Mouse (Mus musculus) MEL (cell line): Measurements from ENCODE around the gene Lurap1l. TPM values are rescaled to one million over a fixed set of nuclear protein-coding genes. Genes with fewer than 3 reads are reported as not detected.

Experiments
- DNase-seq: peaks from one replicate; pipeline ENCODE4 v3.0.0; 2011; ENCODE audit warnings: low read depth, low spot score
- H3K27ac ChIP-seq: 2 replicates; pipeline ENCODE4 v1.5.1; 2012; ENCODE audit warnings: low read depth, mild to moderate bottlenecking, control low read depth, low read length, moderate library complexity; ENCODE audit not compliant: control insufficient read depth
- H3K27me3 ChIP-seq, 2 experiments: fragments of 150-350 bp in 1 of 2; sonication (generic) in 1 of 2; 2 replicates each; pipeline ENCODE4 v1.6.1; 2012; ENCODE audit warnings: low read length in 2 of 2, mild to moderate bottlenecking in 2 of 2, improper control_type of control experiment in 1 of 2, moderate library complexity in 1 of 2; ENCODE audit not compliant: insufficient read depth in 2 of 2, control insufficient read depth in 1 of 2
- H3K36me3 ChIP-seq, 2 experiments: 2 replicates each; pipeline ENCODE4 v1.6.1; 2012 to 2014; ENCODE audit warnings: low read length in 2 of 2, improper control_type of control experiment in 1 of 2, inconsistent platforms in 1 of 2, mild to moderate bottlenecking in 1 of 2; ENCODE audit not compliant: insufficient read depth in 2 of 2, control insufficient read depth in 1 of 2
- H3K4me1 ChIP-seq, 2 experiments: fragments of 150-350 bp in 1 of 2; sonication (generic) in 1 of 2; 2 replicates each; pipeline ENCODE4 v1.6.1; 2012; ENCODE audit warnings: low read length in 2 of 2, improper control_type of control experiment in 1 of 2, mild to moderate bottlenecking in 1 of 2; ENCODE audit not compliant: insufficient read depth in 2 of 2, control insufficient read depth in 1 of 2
- H3K4me3 ChIP-seq, 2 experiments: fragments of 150-350 bp in 1 of 2; sonication (generic) in 1 of 2; 2 replicates each; pipeline ENCODE4 v1.5.1; 2012; ENCODE audit warnings: low read depth in 2 of 2, low read length in 2 of 2, mild to moderate bottlenecking in 2 of 2, moderate library complexity in 2 of 2, control low read depth in 1 of 2, improper control_type of control experiment in 1 of 2; ENCODE audit not compliant: control insufficient read depth in 1 of 2, insufficient read depth in 1 of 2
- H3K79me2 ChIP-seq: 2 replicates; pipeline ENCODE4 v1.6.1; 2012; ENCODE audit warnings: mild to moderate bottlenecking, low read length, moderate library complexity; ENCODE audit not compliant: control insufficient read depth, poor library complexity, insufficient read depth
- H3K9ac ChIP-seq: 2 replicates; pipeline ENCODE4 v1.6.1; 2012; ENCODE audit warnings: low read depth, mild to moderate bottlenecking, control low read depth, low read length, moderate library complexity; ENCODE audit not compliant: control insufficient read depth, poor library complexity, severe bottlenecking
- H3K9me3 ChIP-seq: fragments of 150-350 bp; sonication (generic); replicated peaks from 2 replicates; pipeline ENCODE4 v1.6.1; 2012; ENCODE audit warnings: mild to moderate bottlenecking, low read length, improper control_type of control experiment, moderate library complexity; ENCODE audit not compliant: insufficient read depth
- CTCF ChIP-seq, 3 experiments: IDR thresholded peaks in 2 of 3; conservative IDR thresholded peaks in 1 of 3; 2 replicates each; pipeline ENCODE4 v1.5.1; 2011 to 2012; ENCODE audit warnings: low read length in 3 of 3, low read depth in 2 of 3, mild to moderate bottlenecking in 2 of 3, improper control_type of control experiment in 1 of 3, inconsistent platforms in 1 of 3, mixed read lengths in 1 of 3, moderate library complexity in 1 of 3; ENCODE audit not compliant: control insufficient read depth in 1 of 3, insufficient read depth in 1 of 3, poor library complexity in 1 of 3, severe bottlenecking in 1 of 3
- E2F4 ChIP-seq: IDR thresholded peaks from 2 replicates; pipeline ENCODE4 v1.6.1; 2011; ENCODE audit warnings: low read depth, low read length, improper control_type of control experiment, borderline replicate concordance
- ELF1 ChIP-seq: IDR thresholded peaks from 2 replicates; pipeline ENCODE4 v1.6.1; 2014; ENCODE audit warnings: low read depth, mild to moderate bottlenecking, inconsistent platforms, low read length, improper control_type of control experiment, moderate library complexity
- EP300 ChIP-seq, 2 experiments: IDR thresholded peaks; 2 replicates each; pipeline ENCODE4 v1.6.1; 2011; ENCODE audit warnings: improper control_type of control experiment in 2 of 2, low read length in 2 of 2, low read depth in 1 of 2, mild to moderate bottlenecking in 1 of 2
- JUND ChIP-seq: IDR thresholded peaks from 2 replicates; pipeline ENCODE4 v1.6.1; 2011; ENCODE audit warnings: low read depth, mild to moderate bottlenecking, improper control_type of control experiment, low read length
- KAT2A ChIP-seq: conservative IDR thresholded peaks from 2 replicates; pipeline ENCODE4 v1.6.1; 2012; ENCODE audit warnings: low read depth, low read length, improper control_type of control experiment, inconsistent platforms
- MAFK ChIP-seq: IDR thresholded peaks from 2 replicates; pipeline ENCODE4 v1.6.1; 2011; ENCODE audit warnings: low read depth, mild to moderate bottlenecking, low read length, improper control_type of control experiment, borderline replicate concordance
- MAX ChIP-seq: IDR thresholded peaks from 2 replicates; pipeline ENCODE4 v1.6.1; 2011; ENCODE audit warnings: low read length, improper control_type of control experiment
- MAZ ChIP-seq: IDR thresholded peaks from 2 replicates; pipeline ENCODE4 v1.6.1; 2012; ENCODE audit warnings: low read depth, mild to moderate bottlenecking, inconsistent platforms, low read length, improper control_type of control experiment
- MEF2A ChIP-seq: IDR thresholded peaks from 2 replicates; pipeline ENCODE4 v1.6.1; 2014; ENCODE audit warnings: low read depth, mild to moderate bottlenecking, inconsistent platforms, low read length, improper control_type of control experiment; ENCODE audit not compliant: poor library complexity, insufficient replicate concordance, severe bottlenecking; ENCODE audit errors: extremely low read depth
- MXI1 ChIP-seq: IDR thresholded peaks from 2 replicates; pipeline ENCODE4 v1.6.1; 2011; ENCODE audit warnings: mild to moderate bottlenecking, low read depth, low read length, improper control_type of control experiment
- MYB ChIP-seq: IDR thresholded peaks from 2 replicates; pipeline ENCODE4 v1.6.1; 2011; ENCODE audit warnings: mild to moderate bottlenecking, low read depth, low read length, improper control_type of control experiment
- NELFE ChIP-seq: IDR thresholded peaks from 2 replicates; pipeline ENCODE4 v1.6.1; 2011; ENCODE audit warnings: low read depth, low read length, improper control_type of control experiment
- NRF1 ChIP-seq: IDR thresholded peaks from 2 replicates; pipeline ENCODE4 v1.6.1; 2014; ENCODE audit warnings: low read depth, mild to moderate bottlenecking, inconsistent platforms, low read length, improper control_type of control experiment, moderate library complexity; ENCODE audit not compliant: poor library complexity, insufficient read depth, severe bottlenecking
- POLR2A ChIP-seq, 2 experiments: IDR thresholded peaks; 2 replicates each; pipeline ENCODE4 v1.6.1; 2011 to 2012; ENCODE audit warnings: low read length in 2 of 2, mild to moderate bottlenecking in 2 of 2, control low read depth in 1 of 2, improper control_type of control experiment in 1 of 2, low read depth in 1 of 2, moderate library complexity in 1 of 2; ENCODE audit not compliant: control insufficient read depth in 1 of 2, insufficient read depth in 1 of 2, poor library complexity in 1 of 2
- POLR2AphosphoS2 ChIP-seq: IDR thresholded peaks from 2 replicates; pipeline ENCODE4 v1.6.1; 2011; ENCODE audit warnings: low read length, improper control_type of control experiment
- RCOR1 ChIP-seq: IDR thresholded peaks from 2 replicates; pipeline ENCODE4 v1.6.1; 2012; ENCODE audit warnings: low read depth, mild to moderate bottlenecking, inconsistent platforms, low read length, improper control_type of control experiment
- SIN3A ChIP-seq: IDR thresholded peaks from 2 replicates; pipeline ENCODE4 v1.6.1; 2012; ENCODE audit warnings: low read length, improper control_type of control experiment, inconsistent platforms
- SMC3 ChIP-seq: IDR thresholded peaks from 2 replicates; pipeline ENCODE4 v1.6.1; 2011; ENCODE audit warnings: low read depth, low read length, improper control_type of control experiment
- TAL1 ChIP-seq: IDR thresholded peaks from 2 replicates; pipeline ENCODE4 v1.6.1; 2012; ENCODE audit warnings: mild to moderate bottlenecking, inconsistent platforms, low read length, moderate library complexity, mixed read lengths
- USF2 ChIP-seq, 2 experiments: IDR thresholded peaks; 2 replicates each; pipeline ENCODE4 v1.6.1; 2011 to 2012; ENCODE audit warnings: improper control_type of control experiment in 2 of 2, low read length in 2 of 2, borderline replicate concordance in 1 of 2, inconsistent platforms in 1 of 2, low read depth in 1 of 2, mild to moderate bottlenecking in 1 of 2; ENCODE audit not compliant: insufficient read depth in 1 of 2
- ZKSCAN1 ChIP-seq: IDR thresholded peaks from 2 replicates; pipeline ENCODE4 v1.6.1; 2012; ENCODE audit warnings: low read depth, mild to moderate bottlenecking, inconsistent platforms, low read length, improper control_type of control experiment, moderate library complexity
- ZMIZ1 ChIP-seq: IDR thresholded peaks from 2 replicates; pipeline ENCODE4 v1.6.1; 2012; ENCODE audit warnings: low read depth, mild to moderate bottlenecking, inconsistent platforms, low read length, improper control_type of control experiment, moderate library complexity
- polyA plus RNA-seq, 2 experiments: library from polyadenylated mRNA; stranded (reverse) in 1 of 2; unstranded in 1 of 2; fragments of >175 nt in 1 of 2; fragments of >200 nt in 1 of 2; gene quantifications; 2 replicates each; pipeline versions ENCODE4 v1.2.1 to v1.2.4; 2012; ENCODE audit warnings: low replicate concordance in 2 of 2, low read depth in 1 of 2; ENCODE audit not compliant: insufficient read length in 2 of 2, insufficient read depth in 1 of 2, missing spikeins in 1 of 2
- total RNA-seq: library from RNA; depleted of rRNA; stranded (reverse); fragments of 300-350 nt; gene quantifications from 2 replicates; pipeline ENCODE4 v1.2.3, GENCODE M21; 2012

Lurap1l gene
- total and polyA plus RNA-seq, 3 experiments = not detected

- Histone ChIP-seq H3K27me3 (no peaks in the 10 kb centered on the region), H3K9me3 (no peaks in the 10 kb centered on the region), H3K4me1 (no peaks in the 10 kb centered on the region), H3K4me3 (no peak overlapping the region), H3K36me3 (no peaks in the 10 kb centered on the region), H3K79me2 (no peaks in the 10 kb centered on the region), H3K27ac (no peak overlapping the region), H3K9ac (no peak overlapping the region)
- no peak for TF ChIP-seq MYB
- TF ChIP-seq POLR2A (IDR thresholded peaks at IDR 0.05; ENCODE audit: control insufficient read depth in 1 of 2, insufficient read depth in 1 of 2, low read depth in 1 of 2, low read length in 2 of 2, poor library complexity in 1 of 2) = no peak
- no peak for TF ChIP-seq USF2 (IDR thresholded peaks at IDR 0.05; ENCODE audit: borderline replicate concordance in 1 of 2, insufficient read depth in 1 of 2, low read depth in 1 of 2, low read length in 2 of 2)
- no peak for TF ChIP-seq CTCF (IDR thresholded peaks at IDR 0.05 in 2 of 3, conservative IDR thresholded peaks at IDR 0.05 in 1 of 3; ENCODE audit: control insufficient read depth in 1 of 3, insufficient read depth in 1 of 3, low read depth in 2 of 3, low read length in 3 of 3, poor library complexity in 1 of 3, severe bottlenecking in 1 of 3)
- TF ChIP-seq TAL1 = no peak
- TF ChIP-seq ZKSCAN1 = no peak
- TF ChIP-seq KAT2A = no peak
- DNase-seq = no peak
Observed at GRCm38 (mm10) chr4:80866065-80866464, 44.4 kb upstream of the Lurap1l start.

- Histone ChIP-seq H3K4me3 (no peak overlapping the region), H3K9me3 (no peaks in the 10 kb centered on the region), H3K4me1 (no peaks in the 10 kb centered on the region), H3K27ac (no peak overlapping the region), H3K36me3 (no peaks in the 10 kb centered on the region), H3K9ac (no peak overlapping the region), H3K27me3 (no peaks in the 10 kb centered on the region), H3K79me2 (no peaks in the 10 kb centered on the region)
- DNase-seq = no peak
- TF ChIP-seq MEF2A (no peak), SMC3 (no peak), E2F4 (no peak), MAX (no peak), MAZ (no peak), MXI1 (no peak), SIN3A (no peak), EP300 (IDR thresholded peaks at IDR 0.05; ENCODE audit: low read depth in 1 of 2, low read length in 2 of 2) (no peak), ZMIZ1 (no peak), MAFK (no peak), CTCF (IDR thresholded peaks at IDR 0.05 in 2 of 3, conservative IDR thresholded peaks at IDR 0.05 in 1 of 3; ENCODE audit: control insufficient read depth in 1 of 3, insufficient read depth in 1 of 3, low read depth in 2 of 3, low read length in 3 of 3, poor library complexity in 1 of 3, severe bottlenecking in 1 of 3) (no peak), ELF1 (no peak), RCOR1 (no peak), NELFE (no peak), TAL1 (no peak), POLR2AphosphoS2 (no peak), JUND (no peak), NRF1 (no peak), POLR2A (IDR thresholded peaks at IDR 0.05; ENCODE audit: control insufficient read depth in 1 of 2, insufficient read depth in 1 of 2, low read depth in 1 of 2, low read length in 2 of 2, poor library complexity in 1 of 2) (no peak)
Observed at GRCm38 (mm10) chr4:80869598-80869997, 40.8 kb upstream of the Lurap1l start.
